Mouse (Mus musculus) forebrain, postnatal 0 days (tissue): ENCODE results near the gene Asb15. TPM values are rescaled to one million over a fixed set of nuclear protein-coding genes. Genes with fewer than 3 reads are reported as not detected.
A peak's percentile ranks its signal among the peaks of the same experiment; 100 is the strongest.

Experiments used
- ATAC-seq: fragments of 200-750 bp; cut with Nextera tagmentation; 2 replicates; pipeline ENCODE4 v1.8.0; 2017; ENCODE audit warnings: mild to moderate bottlenecking, moderate library complexity
- DNase-seq: peaks from one replicate; pipeline ENCODE4 v3.0.0-alpha.2; 2015
- H3K27ac ChIP-seq: fragments of 300-500 bp; sonication (generic); 2 replicates; pipeline ENCODE4 v1.5.1; 2014; ENCODE audit warnings: low read depth, mild to moderate bottlenecking, antibody characterized with exemption, low read length, moderate library complexity, mixed read lengths
- H3K27me3 ChIP-seq: fragments of 300-500 bp; sonication (generic); 2 replicates; pipeline ENCODE4 v1.6.1; 2014; ENCODE audit warnings: mild to moderate bottlenecking, low read length, mixed read lengths; ENCODE audit not compliant: insufficient read depth
- H3K36me3 ChIP-seq: fragments of 300-500 bp; sonication (generic); 2 replicates; pipeline ENCODE4 v1.6.1; 2014; ENCODE audit warnings: mild to moderate bottlenecking, moderate library complexity; ENCODE audit not compliant: insufficient read depth
- H3K4me1 ChIP-seq: fragments of 300-500 bp; sonication (generic); 2 replicates; pipeline ENCODE4 v1.6.1; 2014; ENCODE audit warnings: antibody characterized with exemption; ENCODE audit not compliant: insufficient read depth
- H3K4me2 ChIP-seq: fragments of 300-500 bp; sonication (generic); 2 replicates; pipeline ENCODE4 v1.6.1; 2014; ENCODE audit warnings: low read depth, mild to moderate bottlenecking, moderate library complexity
- H3K4me3 ChIP-seq: fragments of 300-500 bp; sonication (generic); 2 replicates; pipeline ENCODE4 v1.5.1; 2014; ENCODE audit warnings: low read depth, low read length, mixed read lengths
- H3K9ac ChIP-seq: fragments of 300-500 bp; sonication (generic); 2 replicates; pipeline ENCODE4 v1.6.1; 2014; ENCODE audit warnings: mild to moderate bottlenecking
- H3K9me3 ChIP-seq: fragments of 300-500 bp; sonication (generic); 2 replicates; pipeline ENCODE4 v1.6.1; 2016; ENCODE audit warnings: low read length
- CTCF ChIP-seq: sonication (generic); IDR thresholded peaks from 2 replicates; pipeline ENCODE4 v1.5.1; 2016; ENCODE audit warnings: antibody characterized with exemption, control low read depth, low read depth
- WGBS: fragments of 180-500 bp; shearing (Covaris S2); extraction: QIAGEN DNeasy Blood & Tissue Kit; methylation state at CpG from one replicate; pipeline ENCODE4 v1.1.7; 2014; 5-methylcytosine and 5-hydroxymethylcytosine counted together
- polyA plus RNA-seq: library from polyadenylated mRNA; unstranded; fragments of >200 nt; fragmentation: Nextera tagmentation; extraction: Ambion mirVana; gene quantifications from 2 replicates; pipeline ENCODE4 v1.2.1, GENCODE M21; 2015
- total RNA-seq: library from RNA; depleted of rRNA; stranded (reverse); fragments of >200 nt; gene quantifications from 2 replicates; pipeline ENCODE4 v1.2.3, GENCODE M21; 2014

Gene Asb15
- total and polyA plus RNA-seq, 2 experiments from 2014 or later: not detected

DNA sequence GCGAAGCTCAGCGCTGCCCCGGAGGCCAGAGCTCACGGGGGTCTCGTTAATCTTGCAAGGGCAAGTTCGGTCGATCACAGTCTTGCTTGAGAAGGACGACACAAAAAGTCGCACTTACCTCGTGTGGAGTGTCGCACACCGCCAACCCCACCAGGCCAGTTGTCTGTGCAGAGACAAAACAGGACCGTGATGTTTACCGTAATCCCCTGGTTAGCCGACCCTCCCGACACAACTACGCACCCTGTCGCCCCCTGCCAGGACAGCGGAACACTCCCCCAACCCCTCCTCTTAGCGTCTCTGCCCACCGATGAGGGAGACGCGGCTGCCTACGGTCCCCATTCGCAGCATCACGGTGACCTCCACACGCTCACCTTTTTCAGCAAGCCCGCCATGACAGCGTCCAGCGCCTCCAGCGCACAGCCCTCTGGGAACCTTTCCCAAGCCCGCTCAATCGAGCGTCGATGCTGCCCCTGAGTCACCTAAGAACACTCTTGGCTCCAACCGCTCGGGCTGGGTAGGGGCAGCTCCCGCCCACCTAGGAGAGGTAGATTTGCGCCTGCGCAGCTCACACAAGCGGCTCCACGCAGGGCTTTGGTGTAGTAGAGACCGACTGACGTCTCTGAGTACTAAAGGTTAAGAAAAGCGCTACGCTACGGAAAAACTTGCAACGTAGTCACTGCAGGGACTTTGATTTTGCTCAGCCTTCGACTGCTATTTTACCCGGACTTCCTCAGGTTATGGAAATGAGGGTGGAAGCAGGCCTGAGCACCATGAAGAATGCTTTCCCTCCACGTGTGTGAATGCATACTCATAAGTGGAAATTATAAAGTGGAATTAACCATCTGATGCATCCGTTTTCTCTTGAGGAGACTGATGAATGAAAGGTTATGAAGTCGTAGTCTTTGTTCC lies 535 bp upstream of the Asb15 start, which contains the start of gene Ndufa5:
Ndufa5 (minus strand) TSS at position 859 of the 909 bp plus-strand sequence.
- peak within 1 kb of the TSS; percentile 76 for H3K4me3 ChIP-seq
- peak within 1 kb of the TSS; percentile 64 for H3K4me2 ChIP-seq
- peak; percentile 36; the same call in 1 of the 2 replicates for TF ChIP-seq CTCF
- no peaks in the 10 kb centered on the region for H3K9me3 ChIP-seq
- no peaks in the 10 kb centered on the region for H3K4me1 ChIP-seq
- DNase-seq (peak; percentile 97), ATAC-seq (peak; percentile 99)
- H3K27me3 ChIP-seq: no peaks in the 10 kb centered on the region; the same call in 1 of the 2 replicates
- H3K36me3 ChIP-seq: peaks cover 7% of the 10 kb centered on the region; the same call in 1 of the 2 replicates
- peak within 1 kb of the TSS; percentile 66 for H3K27ac ChIP-seq
- peak within 1 kb of the TSS; percentile 65 for H3K9ac ChIP-seq
- WGBS: 2% methylated on average over 53 of the region's 53 CpGs

DNA sequence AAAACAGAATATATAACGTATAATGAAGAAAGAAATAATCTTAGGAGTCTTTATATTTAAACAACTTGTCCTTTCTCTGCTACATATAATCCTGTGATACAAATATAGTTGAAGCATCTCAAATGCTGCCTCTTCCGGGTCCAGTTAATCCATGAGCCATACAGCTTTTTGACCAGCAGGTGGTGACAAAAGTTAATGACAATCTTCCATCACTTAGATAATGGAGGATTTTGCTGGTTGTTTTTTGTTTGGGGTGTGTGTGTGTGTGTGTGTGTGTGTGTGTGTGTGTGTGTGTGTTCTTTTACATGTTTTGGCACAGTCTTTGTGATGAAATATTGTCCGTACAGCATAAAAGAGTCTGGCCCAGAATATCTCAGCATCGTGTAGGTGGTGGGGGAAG lies 2.2 kb downstream of the Asb15 start:
- 21% methylated on average over 4 of the region's 4 CpGs for WGBS
- peak overlapping the region; percentile 37 for H3K4me2 ChIP-seq
- TF ChIP-seq CTCF: peak; percentile 81
- H3K27me3 ChIP-seq: no peaks in the 10 kb centered on the region; the same call in 1 of the 2 replicates
- H3K4me1 ChIP-seq: no peaks in the 10 kb centered on the region
- H3K36me3 ChIP-seq: no peaks in the 10 kb centered on the region
- no peak overlapping the region for H3K27ac ChIP-seq
- peak; percentile 80 for DNase-seq
- H3K9ac ChIP-seq: no peak overlapping the region
- peak overlapping the region; percentile 20; the same call in 1 of the 2 replicates for H3K4me3 ChIP-seq
- H3K9me3 ChIP-seq: no peaks in the 10 kb centered on the region
- ATAC-seq: no peak

DNA sequence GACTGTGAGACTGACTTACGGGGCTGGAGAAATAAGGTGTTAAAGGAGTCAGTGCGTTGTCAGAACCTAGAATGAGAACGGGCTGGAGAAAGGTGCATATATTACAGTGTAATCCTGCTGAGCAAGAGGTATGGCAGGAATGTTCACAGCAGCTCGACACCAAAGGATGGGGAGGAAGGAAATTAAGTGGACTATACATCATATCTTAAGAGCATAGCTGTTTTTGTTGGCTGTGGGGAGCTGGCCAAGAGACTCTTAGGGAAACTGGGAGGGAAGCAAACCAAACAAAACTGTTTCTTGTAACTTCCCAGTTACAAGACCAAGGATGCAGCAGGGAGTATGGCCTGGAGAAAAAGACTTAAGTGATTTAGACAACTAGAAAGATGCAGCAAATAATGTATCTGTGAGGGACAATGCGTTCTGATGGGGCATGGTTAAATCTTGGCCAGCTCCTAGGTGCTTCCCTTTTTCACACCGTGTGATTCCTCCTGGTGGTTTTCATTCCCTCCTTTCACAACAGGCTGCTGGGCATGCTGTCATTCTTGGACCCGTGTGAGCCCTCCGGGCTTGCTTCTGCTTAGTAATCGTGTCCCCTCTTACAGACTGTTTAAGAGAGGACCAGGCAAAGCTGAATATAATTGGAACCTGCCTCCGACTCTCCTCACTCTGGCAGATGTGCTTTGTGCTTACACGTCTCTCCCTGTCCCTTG lies 2.9 kb downstream of the Asb15 start:
- Histone ChIP-seq H3K4me1 (no peaks in the 10 kb centered on the region), H3K4me3 (peak overlapping the region; percentile 20; the same call in 1 of the 2 replicates), H3K27ac (no peak overlapping the region), H3K9me3 (no peaks in the 10 kb centered on the region), H3K4me2 (peak overlapping the region; percentile 37), H3K36me3 (no peaks in the 10 kb centered on the region), H3K9ac (no peak overlapping the region), H3K27me3 (no peaks in the 10 kb centered on the region; the same call in 1 of the 2 replicates)
- ATAC-seq (no peak), DNase-seq (no peak)
- no peak for TF ChIP-seq CTCF
- 43% methylated on average over 11 of the region's 11 CpGs for WGBS

DNA sequence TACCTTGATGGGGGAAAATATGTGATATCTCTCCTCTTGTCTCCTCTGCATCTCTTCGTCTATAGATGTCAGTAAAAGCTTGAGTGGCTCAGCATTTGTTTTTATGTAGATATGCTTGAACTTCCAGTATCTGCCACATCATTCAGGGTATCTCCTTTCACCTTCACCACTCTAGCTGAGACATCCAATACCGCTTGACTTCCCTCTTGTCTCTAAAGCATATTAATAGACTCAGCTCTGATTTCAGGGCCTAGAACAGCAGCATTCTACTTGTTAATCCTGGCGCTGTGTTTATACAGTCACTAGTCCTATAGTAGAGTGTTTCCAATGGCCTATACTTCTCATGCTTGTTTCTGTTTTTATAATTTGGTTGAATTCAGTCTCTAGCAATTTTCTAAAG lies 4.9 kb downstream of the Asb15 start:
- DNase-seq (no peak), ATAC-seq (no peak)
- WGBS: 85% methylated on average over 3 of the region's 3 CpGs
- Histone ChIP-seq H3K4me1 (no peaks in the 10 kb centered on the region), H3K4me3 (no peak overlapping the region), H3K9me3 (no peaks in the 10 kb centered on the region), H3K36me3 (no peaks in the 10 kb centered on the region), H3K27ac (no peak overlapping the region), H3K9ac (no peak overlapping the region), H3K4me2 (no peak overlapping the region), H3K27me3 (no peaks in the 10 kb centered on the region; the same call in 1 of the 2 replicates)
- no peak for TF ChIP-seq CTCF

DNA sequence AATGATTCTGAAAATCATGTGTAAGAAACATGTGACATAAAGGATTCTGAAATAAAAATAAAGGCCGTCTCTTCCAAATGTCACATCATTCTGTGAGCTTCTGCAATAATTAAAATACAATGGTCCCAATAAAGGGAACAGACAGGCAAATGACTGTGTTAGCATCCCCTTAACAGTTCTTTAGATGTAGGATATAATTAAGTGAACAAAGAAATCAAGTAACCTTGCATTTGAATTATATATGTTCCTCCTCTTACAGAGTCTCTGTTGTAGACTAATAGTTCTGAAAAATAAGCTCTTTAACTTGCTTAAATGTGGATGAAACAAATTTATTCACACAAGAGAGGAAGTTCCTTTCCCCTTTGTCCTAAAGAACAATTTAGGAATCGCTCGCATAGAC lies 10.5 kb downstream of the Asb15 start:
- Histone ChIP-seq H3K4me3 (no peak overlapping the region), H3K9me3 (no peaks in the 10 kb centered on the region), H3K4me1 (no peaks in the 10 kb centered on the region), H3K36me3 (no peaks in the 10 kb centered on the region), H3K27ac (no peak overlapping the region), H3K27me3 (no peaks in the 10 kb centered on the region), H3K9ac (no peak overlapping the region), H3K4me2 (no peak overlapping the region)
- WGBS: 75% methylated on average over 3 of the region's 3 CpGs
- ATAC-seq (peak; percentile 79), DNase-seq (no peak)
- TF ChIP-seq CTCF: no peak

DNA sequence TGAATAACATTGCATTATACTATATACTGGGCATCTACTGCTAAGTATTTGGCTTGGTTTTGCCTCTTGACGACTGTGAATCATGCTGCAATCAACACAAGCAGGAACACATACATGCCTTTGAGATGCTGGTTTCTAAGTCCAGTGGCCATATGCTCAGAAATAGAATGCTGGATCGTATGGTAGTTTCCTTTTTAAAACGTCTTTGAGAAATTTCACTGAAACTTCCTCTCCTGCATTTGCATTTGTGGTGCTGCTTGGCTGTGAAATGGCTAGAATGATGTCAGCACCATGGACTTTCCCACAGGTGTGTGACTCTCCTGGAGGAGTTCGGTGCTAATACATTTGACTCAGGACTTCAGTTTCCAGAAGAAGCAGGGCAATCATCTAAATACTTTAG lies 12.2 kb downstream of the Asb15 start:
- DNase-seq: no peak
- no peak overlapping the region for H3K9ac ChIP-seq
- no peak for TF ChIP-seq CTCF

More for the DNA sequence above, 12.2 kb downstream of the Asb15 start:
- Histone ChIP-seq H3K4me1 (no peaks in the 10 kb centered on the region), H3K27ac (no peak overlapping the region), H3K9me3 (no peaks in the 10 kb centered on the region), H3K27me3 (no peaks in the 10 kb centered on the region), H3K4me2 (no peak overlapping the region), H3K4me3 (no peak overlapping the region), H3K36me3 (no peaks in the 10 kb centered on the region)
- ATAC-seq: no peak
- WGBS: 68% methylated on average over 4 of the region's 4 CpGs
